Mouse (Mus musculus) heart, embryonic 11.5 days (tissue): ENCODE measurements around the gene Rfx6. TPM values are rescaled to one million over a fixed set of nuclear protein-coding genes. Genes with fewer than 3 reads are reported as not detected.

ENCODE experiments used
- ATAC-seq: fragments of 200-750 bp; cut with Nextera tagmentation; replicated peaks from 2 replicates; pipeline ENCODE4 v1.8.0; 2017; ENCODE audit warnings: moderate library complexity; ENCODE audit not compliant: insufficient number of reproducible peaks, low FRiP score, low TSS enrichment
- H3K27ac ChIP-seq: fragments of 300-500 bp; sonication (generic); 2 replicates; pipeline ENCODE4 v1.5.1; 2014; ENCODE audit warnings: mild to moderate bottlenecking, low read depth, low read length
- H3K27me3 ChIP-seq: fragments of 300-500 bp; sonication (generic); 2 replicates; pipeline ENCODE4 v1.6.1; 2014; ENCODE audit warnings: mild to moderate bottlenecking, low read length, mixed read lengths; ENCODE audit not compliant: control insufficient read depth, insufficient read depth
- H3K36me3 ChIP-seq: fragments of 300-500 bp; sonication (generic); 2 replicates; pipeline ENCODE4 v1.6.1; 2014; ENCODE audit warnings: mild to moderate bottlenecking, low read length, moderate library complexity, mixed read lengths; ENCODE audit not compliant: control insufficient read depth, insufficient read depth
- H3K4me1 ChIP-seq: fragments of 300-500 bp; sonication (generic); 2 replicates; pipeline ENCODE4 v1.6.1; 2014; ENCODE audit warnings: low read length; ENCODE audit not compliant: control insufficient read depth, insufficient read depth
- H3K4me2 ChIP-seq: fragments of 300-500 bp; sonication (generic); 2 replicates; pipeline ENCODE4 v1.6.1; 2014; ENCODE audit warnings: mild to moderate bottlenecking, moderate library complexity
- H3K4me3 ChIP-seq: fragments of 300-500 bp; sonication (generic); 2 replicates; pipeline ENCODE4 v1.5.1; 2014; ENCODE audit warnings: low read depth, low read length
- H3K9ac ChIP-seq: fragments of 300-500 bp; sonication (generic); 2 replicates; pipeline ENCODE4 v1.6.1; 2014; ENCODE audit warnings: mild to moderate bottlenecking, low read depth, low read length, moderate library complexity
- H3K9me3 ChIP-seq: fragments of 300-500 bp; sonication (generic); replicated peaks from 2 replicates; pipeline ENCODE4 v1.6.1; 2016; ENCODE audit warnings: low read length; ENCODE audit not compliant: control insufficient read depth
- WGBS: fragments of 180-500 bp; shearing (Covaris S2); extraction: QIAGEN DNeasy Blood & Tissue Kit; methylation state at CpG from one replicate; pipeline ENCODE4 v1.1.7; 2014; ENCODE audit not compliant: insufficient replicate concordance; 5-methylcytosine and 5-hydroxymethylcytosine counted together
- polyA plus RNA-seq: library from polyadenylated mRNA; unstranded; fragments of >200 nt; fragmentation: Nextera tagmentation; extraction: Ambion mirVana; gene quantifications from 2 replicates; pipeline ENCODE4 v1.2.1, GENCODE M21; 2014

The Rfx6 gene
- 0.07 and 0.13 TPM in 2 replicates for polyA plus RNA-seq

DNA sequence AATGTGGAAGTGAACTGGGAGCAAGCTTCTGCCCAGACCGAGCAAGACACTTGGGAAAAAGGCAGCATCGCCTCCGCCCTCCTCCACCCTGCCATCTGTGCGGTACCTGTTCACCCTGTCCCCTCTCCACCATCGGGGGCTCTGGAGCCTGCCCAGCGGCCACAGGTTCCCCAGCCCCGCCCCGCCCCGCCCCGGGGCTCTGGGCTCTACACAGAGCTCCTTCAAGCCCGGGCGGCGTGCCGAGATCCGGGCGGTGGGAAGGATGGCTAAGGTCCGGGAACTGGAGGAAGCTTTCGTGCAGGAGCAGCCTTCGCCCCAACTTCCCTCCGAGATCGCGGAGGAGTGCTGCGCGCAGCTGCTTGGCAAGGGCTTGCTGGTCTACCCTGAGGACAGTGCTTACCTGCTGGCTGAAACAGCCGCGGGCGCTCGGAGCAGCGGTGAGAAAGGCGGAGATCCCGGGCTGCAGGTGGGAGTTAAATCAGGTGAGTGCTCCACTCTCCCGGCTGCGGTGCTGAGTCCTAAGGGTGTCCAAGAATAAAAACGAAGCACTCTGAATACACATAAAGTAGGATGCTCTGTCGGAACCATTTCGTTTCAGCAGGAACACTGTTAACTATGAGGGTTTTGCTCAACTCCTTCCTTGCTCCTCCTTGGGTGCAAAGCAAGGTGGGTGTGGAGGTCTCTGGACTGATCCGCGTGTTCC is at the start of gene Rfx6:
Rfx6 (plus strand) TSS at position 209 of the 703 bp plus-strand sequence.
- no peak within 1 kb of the TSS for H3K27ac ChIP-seq
- ATAC-seq, result peak; percentile 18; the same call in 1 of the 2 replicates
- no peaks in the 10 kb centered on the region for H3K9me3 ChIP-seq
- H3K4me2 ChIP-seq, result peak within 1 kb of the TSS; percentile 90
- 0 out of 2 replicates have a peak, but pooled peaks cover 2% of the 10 kb centered on the region for H3K4me1 ChIP-seq
- peaks cover 20% of the 10 kb centered on the region for H3K27me3 ChIP-seq
- peak within 1 kb of the TSS; percentile 51 for H3K4me3 ChIP-seq
- H3K36me3 ChIP-seq, result no peaks in the 10 kb centered on the region
- H3K9ac ChIP-seq, result no peak within 1 kb of the TSS
- WGBS, result under 1% methylated on average over 36 of the region's 38 CpGs

DNA sequence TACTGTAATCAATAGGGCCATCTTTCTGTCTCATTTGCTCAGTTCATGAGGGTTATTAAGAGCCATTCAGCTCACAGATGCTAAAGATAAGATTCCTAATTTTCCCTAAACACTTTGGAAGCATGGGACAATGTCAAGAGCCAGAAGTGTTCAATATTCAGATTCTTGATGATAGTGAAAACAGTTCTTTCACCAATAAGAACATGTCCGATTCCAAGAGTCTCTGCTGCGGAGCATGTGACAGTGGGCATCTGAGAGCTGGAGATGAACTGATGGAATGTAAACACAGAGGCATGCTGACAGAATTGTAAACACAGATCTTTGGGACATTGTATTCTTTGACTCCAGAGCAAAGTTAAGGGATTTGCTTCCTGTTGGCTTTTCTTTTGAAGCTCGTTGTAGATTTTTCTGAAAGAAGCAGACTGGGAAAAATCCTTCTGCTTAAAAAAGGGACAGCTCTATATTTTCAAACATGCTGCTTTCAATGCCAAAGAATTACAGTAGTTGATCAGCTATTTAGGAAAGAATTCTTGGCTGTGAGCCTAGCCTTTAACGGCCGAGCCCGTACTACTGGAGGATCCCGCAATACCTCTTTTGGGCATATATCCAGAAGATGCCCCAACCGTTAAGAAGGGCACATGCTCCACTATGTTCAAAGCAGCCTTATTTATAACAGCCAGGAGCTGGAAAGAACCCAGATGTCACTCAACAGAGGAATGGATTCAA is 46.0 kb upstream of the Rfx6 start, which contains the start of gene Gprc6a:
Gprc6a (minus strand) TSS at position 51 of the 726 bp plus-strand sequence.
- 66% methylated on average over 8 of the region's 8 CpGs for WGBS
- no peaks in the 10 kb centered on the region for H3K36me3 ChIP-seq
- H3K4me1 ChIP-seq, result no peaks in the 10 kb centered on the region
- H3K27ac ChIP-seq, result no peak within 1 kb of the TSS
- H3K4me3 ChIP-seq, result no peak within 1 kb of the TSS
- H3K9ac ChIP-seq, result no peak within 1 kb of the TSS
- H3K4me2 ChIP-seq, result no peak within 1 kb of the TSS
- H3K9me3 ChIP-seq, result no peaks in the 10 kb centered on the region
- H3K27me3 ChIP-seq, result no peaks in the 10 kb centered on the region
- ATAC-seq, result no peak

DNA sequence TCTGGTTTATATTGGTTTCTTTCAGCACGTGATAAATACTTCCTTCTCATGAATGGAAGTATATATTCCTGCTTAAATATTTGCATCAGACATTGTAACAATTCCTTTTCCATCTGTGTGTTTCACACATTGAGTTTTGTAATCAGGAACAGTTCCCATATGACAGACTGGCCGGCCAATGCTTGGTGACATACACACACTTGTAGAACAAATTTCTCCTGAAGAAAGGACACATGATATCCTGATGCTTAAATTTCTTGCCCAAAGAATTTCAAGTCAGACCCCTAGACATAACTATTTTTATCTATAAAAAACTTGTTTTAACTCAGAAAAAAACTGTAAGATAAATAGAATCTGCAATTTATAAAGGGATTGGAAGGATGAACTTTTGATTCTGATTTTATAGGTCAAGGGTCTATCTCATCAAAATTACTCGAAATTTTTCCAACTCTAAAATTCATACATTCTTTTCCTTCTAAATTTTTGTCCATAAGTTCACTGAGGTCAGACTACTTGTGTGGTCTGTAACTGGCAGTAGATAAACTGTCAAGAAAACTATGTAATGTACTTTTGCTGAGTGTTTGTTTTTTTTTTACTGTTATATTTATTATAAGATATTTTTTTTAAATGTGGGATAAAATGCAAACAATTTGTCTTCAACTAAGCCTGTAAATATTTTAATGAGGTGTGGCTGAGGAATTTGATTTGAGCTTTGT is 27.9 kb upstream of the Rfx6 start:
- no peak for ATAC-seq
- Histone ChIP-seq H3K4me2 (no peak overlapping the region), H3K9me3 (no peaks in the 10 kb centered on the region), H3K4me3 (no peak overlapping the region), H3K27ac (no peak overlapping the region), H3K9ac (no peak overlapping the region), H3K4me1 (no peaks in the 10 kb centered on the region), H3K27me3 (no peaks in the 10 kb centered on the region), H3K36me3 (no peaks in the 10 kb centered on the region)
- 58% methylated on average over 3 of the region's 3 CpGs for WGBS

DNA sequence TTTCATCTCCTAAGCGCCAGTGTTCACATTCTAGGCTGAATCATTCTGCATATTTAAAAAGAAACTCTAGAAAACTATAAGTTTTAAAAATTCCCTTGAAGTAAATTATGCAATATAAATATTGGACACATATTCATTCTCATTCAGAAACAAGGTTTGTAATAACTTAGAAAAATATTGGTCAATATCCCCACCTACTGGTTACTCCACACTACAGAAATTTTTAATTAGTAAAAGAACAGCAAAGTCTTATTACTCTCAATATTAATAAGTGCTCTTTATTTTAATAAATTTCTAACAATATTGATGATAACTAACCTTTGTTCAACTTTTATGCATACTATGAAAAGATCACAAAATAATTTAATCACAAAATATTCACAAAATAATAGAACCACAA is 20.2 kb upstream of the Rfx6 start:
- H3K9ac ChIP-seq, result no peak overlapping the region
- ATAC-seq, result no peak
- no peaks in the 10 kb centered on the region for H3K36me3 ChIP-seq
- WGBS, result 69% methylated on average over 1 of the region's 1 CpGs
- H3K4me3 ChIP-seq, result no peak overlapping the region
- H3K27ac ChIP-seq, result no peak overlapping the region
- H3K9me3 ChIP-seq, result no peaks in the 10 kb centered on the region
- no peaks in the 10 kb centered on the region for H3K4me1 ChIP-seq
- no peak overlapping the region for H3K4me2 ChIP-seq
- no peaks in the 10 kb centered on the region for H3K27me3 ChIP-seq

DNA sequence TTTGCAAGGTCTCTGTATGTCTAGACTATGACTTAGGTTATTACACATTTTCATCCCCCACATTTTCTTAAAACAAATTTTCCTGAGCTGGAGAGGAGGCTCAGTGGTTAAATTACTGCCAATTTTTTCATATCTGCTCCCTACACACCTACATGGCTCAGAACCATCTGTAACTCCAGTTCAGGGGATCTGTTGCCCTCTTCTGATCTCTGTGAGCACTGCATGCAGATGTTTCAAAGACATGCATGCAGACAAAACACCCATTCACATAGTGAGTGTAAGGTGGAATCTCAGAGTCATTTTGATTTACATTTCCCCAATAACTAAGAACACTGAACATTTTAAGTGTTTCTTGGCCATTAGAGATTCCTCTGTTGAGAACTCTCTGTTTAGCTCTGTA is 8.2 kb upstream of the Rfx6 start:
- Histone ChIP-seq H3K4me3 (no peak overlapping the region), H3K9ac (no peak overlapping the region), H3K9me3 (no peaks in the 10 kb centered on the region), H3K4me2 (no peak overlapping the region), H3K36me3 (no peaks in the 10 kb centered on the region), H3K27ac (no peak overlapping the region), H3K27me3 (no peaks in the 10 kb centered on the region), H3K4me1 (no peaks in the 10 kb centered on the region)
- ATAC-seq, result no peak

DNA sequence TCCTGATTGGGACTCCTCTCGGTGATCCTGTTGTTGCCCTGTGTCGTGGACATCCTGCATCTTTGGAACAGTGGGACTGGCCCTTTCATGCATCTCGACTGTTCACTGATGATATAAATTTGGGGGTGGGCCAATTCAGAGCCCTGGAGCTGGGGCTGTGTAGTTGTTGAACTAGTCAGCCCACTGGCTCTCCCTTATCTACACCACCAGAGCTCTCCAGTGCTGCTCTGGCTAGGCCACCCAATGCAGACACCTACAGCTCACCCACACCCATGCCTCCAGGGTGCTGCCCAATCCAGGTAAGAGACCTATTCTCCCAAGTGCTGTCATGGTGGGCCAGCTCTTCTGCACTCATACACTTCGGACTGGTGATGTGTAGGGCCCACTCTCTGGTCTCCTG is 6.0 kb upstream of the Rfx6 start:
- WGBS, result 72% methylated on average over 4 of the region's 4 CpGs
- Histone ChIP-seq H3K9ac (no peak overlapping the region), H3K4me2 (no peak overlapping the region), H3K4me1 (no peaks in the 10 kb centered on the region), H3K27me3 (peaks cover 4% of the 10 kb centered on the region; the same call in 1 of the 2 replicates), H3K9me3 (no peaks in the 10 kb centered on the region), H3K4me3 (no peak overlapping the region), H3K27ac (no peak overlapping the region), H3K36me3 (no peaks in the 10 kb centered on the region)
- ATAC-seq, result no peak

DNA sequence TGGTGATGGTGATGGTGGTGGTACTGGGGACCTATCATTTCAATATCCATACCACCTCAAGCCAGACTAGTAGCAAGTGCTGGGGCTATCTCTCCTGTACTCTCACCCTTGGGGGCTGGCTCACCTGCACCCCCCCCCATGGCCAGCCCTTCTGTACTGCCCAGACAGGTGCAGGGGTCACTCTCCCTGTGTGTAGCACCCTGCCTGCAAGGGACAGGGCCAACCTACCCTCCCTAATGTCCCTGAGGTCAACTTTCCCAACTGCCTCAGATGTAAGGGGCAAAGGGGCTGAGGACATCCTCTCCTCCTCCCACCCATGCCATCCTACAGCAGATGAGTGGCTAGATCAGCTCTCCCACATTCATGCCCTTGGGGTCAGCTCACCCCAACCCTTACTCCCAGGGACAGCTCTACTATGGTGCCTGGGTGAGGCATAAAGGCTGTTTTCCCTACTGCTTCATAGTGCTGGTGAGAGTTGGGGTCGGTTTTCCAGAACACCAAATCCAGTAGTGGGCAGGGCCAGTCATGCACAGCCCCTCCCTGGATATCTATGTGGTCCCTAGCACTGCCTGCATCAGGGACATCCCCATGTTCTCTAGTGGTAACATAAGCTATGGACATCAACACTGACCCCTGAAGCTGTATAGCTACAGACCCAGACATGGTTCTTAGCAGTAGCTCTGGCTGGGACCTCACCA is 5.3 kb upstream of the Rfx6 start:
- Histone ChIP-seq H3K36me3 (no peaks in the 10 kb centered on the region), H3K4me1 (no peaks in the 10 kb centered on the region), H3K9me3 (no peaks in the 10 kb centered on the region), H3K4me3 (no peak overlapping the region), H3K9ac (no peak overlapping the region), H3K27me3 (peaks cover 8% of the 10 kb centered on the region), H3K4me2 (no peak overlapping the region), H3K27ac (no peak overlapping the region)
- WGBS, result 38% methylated on average over 1 of the region's 1 CpGs
- no peak for ATAC-seq

DNA sequence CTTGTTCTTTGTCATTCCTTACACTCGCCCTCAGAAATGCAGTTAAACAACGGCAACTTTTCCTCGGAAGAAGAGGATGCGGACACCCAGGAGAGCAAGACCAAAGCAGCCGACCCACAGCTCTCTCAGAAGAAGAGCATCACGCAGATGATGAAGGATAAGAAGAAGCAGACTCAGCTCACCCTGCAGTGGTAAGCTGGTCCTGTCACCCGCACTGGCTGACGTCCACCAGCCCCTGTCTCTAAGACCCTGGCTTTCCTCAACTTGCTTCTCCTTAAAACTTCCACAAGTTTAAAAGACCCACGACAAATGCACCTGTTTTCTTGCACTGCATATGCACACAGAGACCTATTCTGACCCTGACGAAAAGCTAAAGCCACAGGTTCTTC is 689 bp downstream of the Rfx6 start:
- no peak overlapping the region for H3K9ac ChIP-seq
- 0 out of 2 replicates have a peak, but pooled peaks cover 2% of the 10 kb centered on the region for H3K4me1 ChIP-seq

More for the DNA sequence above, 689 bp downstream of the Rfx6 start:
- no peaks in the 10 kb centered on the region for H3K9me3 ChIP-seq
- H3K4me3 ChIP-seq, result peak overlapping the region; percentile 51
- 7% methylated on average over 10 of the region's 10 CpGs for WGBS
- ATAC-seq, result no peak
- no peak overlapping the region for H3K27ac ChIP-seq
- peak overlapping the region; percentile 90 for H3K4me2 ChIP-seq
- H3K36me3 ChIP-seq, result no peaks in the 10 kb centered on the region
- peaks cover 20% of the 10 kb centered on the region for H3K27me3 ChIP-seq
